Mouse (Mus musculus) forelimb bud, embryonic 11.5 days (tissue): ENCODE data around the gene Ep400.
A peak's percentile ranks its signal among the peaks of the same experiment; 100 is the strongest.

Experiments
- DNase-seq: peaks from one replicate; pipeline ENCODE4 v3.0.0-alpha.2; 2012; ENCODE audit warnings: low read depth, low spot score

Gene Ep400

DNA sequence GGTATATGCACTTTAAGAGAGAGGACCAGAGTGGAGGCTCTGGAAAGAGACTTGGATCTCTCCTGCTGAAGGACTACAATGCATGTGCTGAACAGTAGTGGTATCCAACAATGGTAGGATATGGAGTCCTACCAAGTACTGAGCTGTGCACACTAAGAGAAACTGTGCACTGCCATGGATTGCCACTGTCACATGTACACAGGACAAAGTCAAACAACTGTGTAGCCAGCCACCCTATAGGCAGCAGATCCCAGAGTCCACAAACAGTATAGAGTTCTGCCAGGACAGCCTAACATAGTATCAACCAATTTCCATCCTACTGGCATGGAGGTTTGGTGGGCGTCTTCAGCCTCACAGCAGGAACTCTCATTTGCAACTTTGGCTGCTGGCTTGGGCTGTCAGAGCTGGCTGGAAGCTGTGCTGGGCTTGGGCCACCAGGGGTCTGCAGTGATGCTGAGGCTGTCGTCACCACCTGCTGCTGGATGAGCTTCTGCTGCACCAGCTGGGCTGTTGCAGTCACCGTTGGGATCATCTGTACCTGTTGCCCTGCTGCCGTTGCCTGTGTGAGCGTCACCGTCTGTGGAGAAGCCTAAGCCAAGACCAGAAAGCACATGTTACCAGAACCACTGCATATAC lies 104.9 kb downstream of the Ep400 start:
- DNase-seq, result no peak

DNA sequence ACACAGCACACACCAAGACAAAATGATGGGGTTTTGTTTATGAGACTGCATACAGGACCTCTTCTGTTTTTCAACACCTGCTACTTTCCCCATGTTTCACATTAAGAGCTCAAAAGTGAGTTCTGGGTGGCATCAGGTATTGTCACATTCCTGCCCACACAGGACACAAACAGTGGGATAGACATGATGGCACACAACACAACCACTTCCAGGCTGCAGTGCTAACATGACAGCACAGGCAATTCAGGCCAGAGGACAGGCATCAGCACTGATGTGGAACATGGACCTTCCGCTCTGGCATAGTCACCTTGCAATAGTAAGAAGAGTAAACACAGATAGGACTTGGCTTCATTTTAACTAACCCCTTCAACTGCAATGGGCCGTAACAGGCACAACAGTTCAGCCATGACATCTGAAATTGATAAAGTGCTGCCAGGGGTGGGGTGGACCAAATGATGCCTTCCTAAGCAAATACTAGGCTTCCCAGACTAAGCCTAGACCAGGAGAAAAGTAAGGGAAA lies 105.7 kb downstream of the Ep400 start:
- DNase-seq, result no peak

DNA sequence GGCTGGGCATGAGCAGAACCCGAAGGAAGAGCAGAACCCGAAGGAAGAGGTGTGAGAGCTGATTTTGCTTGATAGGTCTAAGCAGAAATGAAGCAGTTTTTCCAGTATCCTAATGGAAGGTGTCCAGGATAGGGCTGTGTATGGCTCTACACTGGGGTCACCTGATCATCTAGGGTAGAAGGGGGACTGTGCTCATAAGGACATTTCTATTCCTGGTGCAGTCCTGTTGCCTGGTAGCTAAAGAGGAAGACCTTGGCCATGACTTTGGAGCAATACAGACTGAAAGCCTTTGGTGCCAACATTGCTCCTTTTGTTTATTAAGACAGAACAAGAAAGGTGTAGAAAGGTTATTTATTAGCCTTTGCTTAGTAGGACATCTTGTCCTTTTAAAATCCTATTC lies 106.5 kb downstream of the Ep400 start:
- no peak for DNase-seq

DNA sequence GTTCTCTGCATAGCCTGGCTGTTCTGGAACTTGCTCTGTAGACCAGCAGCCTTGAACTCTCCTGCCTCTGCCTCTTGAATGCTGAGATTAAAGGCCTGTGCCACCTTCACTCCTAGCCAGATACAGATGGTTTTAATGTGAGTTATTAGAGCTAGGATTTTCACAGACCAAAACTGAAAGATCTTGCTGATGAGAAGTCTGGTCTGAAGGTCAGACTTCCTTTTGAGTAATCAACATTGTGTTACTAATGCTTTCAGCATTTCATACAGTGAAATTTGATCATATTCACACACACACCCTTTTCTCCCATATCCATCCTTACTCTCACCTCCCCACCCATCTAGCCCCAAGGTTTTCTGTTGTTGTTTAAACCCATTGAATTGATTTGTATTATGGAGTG lies 110.8 kb downstream of the Ep400 start:
- DNase-seq, result no peak

DNA sequence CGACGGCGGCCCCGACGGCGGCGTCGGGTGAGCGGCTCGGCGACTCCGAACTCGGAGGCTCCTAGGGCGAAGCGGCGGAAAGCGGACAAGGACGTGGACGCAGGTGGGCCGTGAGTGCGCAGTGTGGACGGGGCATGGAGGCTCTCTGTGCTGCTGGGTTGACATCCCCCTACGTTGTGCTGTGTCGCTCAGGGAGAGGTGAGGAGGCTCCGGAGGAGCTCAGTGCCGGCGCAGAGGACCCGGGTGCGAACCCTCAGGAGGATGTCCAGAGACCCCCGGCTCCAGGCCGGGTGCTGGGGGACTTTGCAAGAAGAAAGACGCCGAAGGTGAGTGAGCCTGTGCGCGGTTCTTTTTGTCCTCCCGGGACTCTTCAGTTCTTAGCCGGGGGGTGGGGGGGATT lies 116.8 kb downstream of the Ep400 start:
- no peak for DNase-seq

DNA sequence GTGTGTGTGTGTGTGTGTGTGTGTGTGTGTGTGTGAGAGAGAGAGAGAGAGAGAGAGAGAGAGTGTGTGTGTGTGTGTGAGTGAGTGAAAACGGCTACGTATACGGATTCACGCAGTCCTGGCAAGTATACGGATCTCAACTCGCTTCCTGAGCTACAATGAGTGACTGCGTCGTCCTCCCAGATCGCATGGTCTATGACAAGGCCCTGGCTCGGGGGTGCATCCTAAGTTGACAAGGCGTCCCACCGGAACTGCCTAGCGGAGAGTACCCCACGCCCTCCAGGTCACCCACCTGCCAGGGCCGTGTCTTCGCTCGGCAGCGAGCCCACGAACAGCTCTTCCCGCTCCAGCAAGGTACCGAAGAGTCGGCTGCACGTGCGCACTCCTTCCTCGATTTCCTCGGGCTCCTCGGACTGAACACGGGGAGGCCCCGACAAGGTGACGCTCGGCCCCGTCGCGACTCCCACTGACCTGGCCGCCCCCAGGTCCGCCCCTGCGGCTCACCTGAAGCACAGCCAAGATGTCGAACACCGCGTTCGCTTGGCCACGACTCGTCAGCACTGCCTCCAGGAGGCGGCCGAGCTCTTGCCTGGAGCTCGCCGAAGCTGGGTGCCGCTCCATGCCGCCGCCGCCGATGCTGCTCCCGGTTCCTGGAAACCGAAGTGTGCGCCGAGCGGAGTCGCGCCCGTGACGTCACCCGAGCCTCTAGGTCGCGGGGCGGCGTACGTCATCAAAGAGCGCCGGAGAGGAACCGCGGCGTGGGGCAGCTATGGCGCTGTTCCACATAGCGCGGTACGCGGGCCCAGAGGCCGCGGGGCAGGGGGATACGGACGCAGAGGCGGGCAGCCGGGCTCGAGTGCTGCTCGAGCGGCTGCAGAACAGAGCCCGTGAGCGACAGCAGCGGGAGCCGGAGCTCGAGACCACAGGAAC lies 117.5 kb downstream of the Ep400 start, which contains the start of the genes Noc4l and Ddx51:
TSS of gene Noc4l (minus strand) at position 699 of the 930 bp plus-strand sequence.
TSS of gene Ddx51 (plus strand) at position 733 of the 930 bp plus-strand sequence.
- DNase-seq, result peak; percentile 94

DNA sequence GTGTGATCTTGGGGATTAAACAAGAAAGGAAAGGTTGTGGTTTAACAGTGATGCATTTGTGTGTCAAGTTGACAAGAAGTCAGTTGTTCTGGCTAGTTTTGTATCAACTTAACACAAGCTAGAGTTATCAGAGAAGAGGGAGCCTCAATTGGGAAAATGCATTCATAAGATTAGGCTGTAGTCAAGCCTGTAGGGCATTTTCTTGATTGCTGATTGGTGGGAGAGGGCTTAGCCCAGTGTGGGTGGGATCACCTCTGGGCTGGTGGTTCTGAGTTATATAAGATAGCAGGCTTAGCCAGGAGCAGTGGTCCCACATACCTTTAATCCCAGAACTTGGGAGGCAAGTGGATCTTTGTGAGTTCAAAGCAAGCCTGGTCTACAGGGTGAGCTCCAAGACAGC lies 124.1 kb downstream of the Ep400 start:
- no peak for DNase-seq

DNA sequence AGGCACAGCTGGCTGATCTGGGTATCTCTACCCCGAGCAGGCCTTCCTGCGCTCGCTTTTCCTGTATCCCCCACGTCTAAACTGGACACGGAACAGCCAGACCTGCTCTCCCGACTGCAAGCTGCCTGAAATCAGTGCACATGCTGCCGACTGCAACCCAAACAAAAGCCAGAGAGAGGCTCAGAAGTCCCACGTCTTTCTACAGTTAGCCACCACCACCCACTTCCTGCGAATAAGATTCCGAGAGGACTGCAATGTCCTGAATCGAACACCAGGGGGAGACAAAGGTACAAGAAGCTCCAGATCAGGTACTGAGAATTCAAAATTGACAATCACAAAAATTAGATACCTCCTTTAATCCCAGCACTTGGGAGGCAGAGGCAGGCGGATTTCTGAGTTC lies 131.1 kb downstream of the Ep400 start:
- DNase-seq, result peak; percentile 81

DNA sequence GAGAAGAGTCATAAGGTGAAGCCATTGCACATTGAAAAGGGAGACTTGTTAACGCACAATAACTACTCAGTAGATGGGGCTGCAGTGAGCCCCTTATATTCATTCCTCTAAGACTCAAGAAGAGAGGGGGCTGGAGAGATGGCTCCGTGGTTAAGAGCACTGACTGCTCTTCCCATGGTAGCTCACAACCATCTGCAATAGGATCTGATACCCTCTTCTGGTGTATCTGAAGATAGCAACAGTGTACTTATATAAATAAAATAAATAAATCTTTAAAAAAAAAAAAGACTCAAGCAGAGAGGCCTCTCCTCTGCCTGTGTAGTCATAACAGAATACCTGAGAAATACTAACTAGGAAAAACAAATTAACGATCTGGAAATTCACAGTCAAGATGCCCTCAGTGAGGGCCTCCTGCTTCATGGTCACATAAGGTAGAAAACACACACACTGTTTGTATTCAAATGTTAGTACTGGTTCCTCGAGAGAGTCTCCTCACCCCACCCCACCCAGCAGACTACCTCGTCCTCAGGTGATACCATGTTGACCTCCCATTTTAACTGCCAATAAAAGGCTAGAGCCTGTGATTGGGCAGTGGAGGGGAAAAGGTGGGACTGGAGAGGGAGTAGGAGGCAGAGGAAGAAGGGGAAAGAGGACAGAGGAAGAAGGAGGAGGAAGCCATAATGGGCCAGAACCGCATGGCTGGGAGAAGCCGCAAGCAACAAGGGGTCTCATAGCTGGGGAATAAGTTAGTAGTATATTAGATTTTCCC lies 132.0 kb downstream of the Ep400 start:
- DNase-seq, result no peak

DNA sequence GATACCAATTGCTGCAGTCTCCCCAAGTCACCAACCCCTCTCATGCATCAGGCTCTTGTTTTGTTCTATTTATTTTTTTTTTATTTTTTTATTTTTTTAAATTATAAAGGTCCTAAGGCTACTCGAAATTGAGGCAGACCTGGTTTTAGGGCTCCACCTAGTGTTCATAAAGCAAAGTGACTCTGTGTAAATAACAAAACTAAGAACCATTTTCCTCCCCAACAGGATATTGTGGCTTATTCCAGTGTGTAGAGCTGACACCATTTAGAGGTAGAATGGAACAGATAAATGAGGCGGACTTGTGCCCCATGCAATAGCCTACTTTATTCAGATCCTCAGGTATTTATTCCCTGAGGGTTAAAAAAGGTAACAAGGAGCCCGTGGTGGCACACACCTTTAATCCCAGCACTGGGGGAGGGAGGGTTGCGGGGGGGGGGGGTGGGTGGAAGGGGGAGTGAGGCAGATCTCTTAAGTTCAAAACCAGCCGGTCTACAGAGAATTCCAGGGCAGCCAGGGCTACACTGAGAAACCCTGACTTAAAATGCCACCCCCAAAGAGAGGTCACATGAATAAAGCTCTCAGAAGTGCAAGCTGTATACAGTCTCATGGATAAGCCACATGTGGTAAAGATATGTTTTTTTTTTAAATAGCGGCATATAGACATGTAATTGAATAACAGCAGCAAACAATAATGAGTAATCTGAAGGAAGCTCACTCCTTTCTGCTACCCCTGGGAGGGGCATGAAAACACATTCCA lies 134.4 kb downstream of the Ep400 start:
- DNase-seq, result no peak

DNA sequence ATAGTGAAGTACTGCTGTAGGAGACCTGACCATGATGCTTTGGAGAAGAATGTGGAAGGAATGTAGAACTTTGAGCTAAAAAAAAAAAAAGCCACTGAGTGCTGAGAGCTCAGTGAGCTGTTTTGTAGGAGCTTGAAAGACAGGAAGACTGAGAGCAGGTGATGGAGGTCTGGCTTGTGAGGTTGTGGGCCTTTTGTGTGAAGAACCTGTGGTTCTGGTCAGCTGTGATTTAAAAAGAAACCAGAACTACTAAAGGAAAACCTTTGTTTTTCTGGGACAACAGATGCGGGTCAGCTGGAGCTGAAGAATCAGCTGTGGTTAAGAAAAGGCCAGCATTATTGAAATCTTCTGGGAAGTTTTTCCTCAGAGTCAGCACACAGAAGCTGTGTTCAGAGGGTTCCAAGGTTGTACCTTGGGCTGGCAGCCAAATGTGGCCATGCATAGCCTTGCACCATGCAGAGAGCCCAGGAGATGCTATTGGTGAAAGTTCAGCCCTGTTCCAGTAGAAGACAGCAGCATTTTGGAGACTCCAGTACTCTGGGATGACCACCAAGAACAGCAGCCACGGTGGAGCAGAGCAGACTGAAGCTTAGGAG lies 140.9 kb downstream of the Ep400 start:
- no peak for DNase-seq

DNA sequence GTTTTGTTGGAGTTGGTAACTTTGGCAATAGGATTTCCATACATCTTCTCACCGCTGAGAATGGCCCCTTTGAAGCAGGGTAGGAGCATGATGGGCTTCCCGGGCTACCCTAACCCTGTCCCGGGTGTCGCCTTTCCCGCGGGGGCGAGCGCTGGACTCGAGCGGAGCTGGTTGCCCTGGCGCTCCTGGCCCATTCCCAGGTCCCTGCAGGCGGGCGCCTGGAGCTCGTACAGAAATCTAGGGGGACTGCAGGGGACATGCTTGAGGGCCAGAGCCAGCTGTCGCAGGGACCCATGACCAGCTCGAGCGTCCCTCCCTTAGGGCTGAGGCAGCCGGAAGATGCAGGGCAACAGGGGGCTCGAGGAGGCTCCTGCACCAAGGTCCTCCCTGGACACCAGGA lies 142.4 kb downstream of the Ep400 start:
- DNase-seq, result no peak

DNA sequence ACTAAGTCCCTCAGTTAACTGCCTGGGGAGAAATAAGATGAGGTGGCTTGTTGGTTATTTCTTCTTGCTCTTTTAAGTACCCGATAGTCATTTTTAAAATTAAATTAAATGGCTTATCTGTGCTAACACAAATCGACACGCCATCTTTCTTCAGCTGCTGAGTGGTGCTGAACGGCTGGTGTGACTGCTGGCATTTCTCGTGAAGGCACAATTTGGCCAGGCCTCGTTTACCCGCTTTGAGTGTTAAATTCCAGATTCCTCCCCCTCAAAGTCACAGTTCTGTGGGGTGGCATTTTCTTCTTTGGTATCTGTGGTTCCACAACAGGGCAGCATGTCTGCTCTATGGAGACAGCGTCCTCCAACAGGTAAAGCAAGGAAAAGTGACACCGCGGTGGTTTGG lies 143.2 kb downstream of the Ep400 start:
- DNase-seq, result no peak

DNA sequence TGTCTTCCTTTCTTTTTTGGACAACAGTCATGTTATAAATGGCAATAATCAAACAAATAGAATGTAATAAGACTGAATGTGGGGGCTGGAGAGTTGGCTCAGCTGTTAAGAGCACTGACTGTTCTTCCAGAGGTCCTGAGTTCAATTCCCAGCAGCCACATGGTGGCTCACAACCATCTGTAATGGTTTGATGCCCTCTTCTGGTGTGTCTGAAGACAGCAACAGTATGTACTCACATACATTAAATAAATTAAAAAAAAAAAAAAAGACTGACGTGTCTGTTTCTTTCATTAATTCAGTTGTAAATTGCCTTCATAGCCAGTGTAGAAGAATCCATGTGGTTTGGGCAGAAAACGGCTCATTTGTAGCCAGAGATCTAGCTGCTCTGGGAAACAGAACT lies 146.2 kb downstream of the Ep400 start:
- no peak for DNase-seq

DNA sequence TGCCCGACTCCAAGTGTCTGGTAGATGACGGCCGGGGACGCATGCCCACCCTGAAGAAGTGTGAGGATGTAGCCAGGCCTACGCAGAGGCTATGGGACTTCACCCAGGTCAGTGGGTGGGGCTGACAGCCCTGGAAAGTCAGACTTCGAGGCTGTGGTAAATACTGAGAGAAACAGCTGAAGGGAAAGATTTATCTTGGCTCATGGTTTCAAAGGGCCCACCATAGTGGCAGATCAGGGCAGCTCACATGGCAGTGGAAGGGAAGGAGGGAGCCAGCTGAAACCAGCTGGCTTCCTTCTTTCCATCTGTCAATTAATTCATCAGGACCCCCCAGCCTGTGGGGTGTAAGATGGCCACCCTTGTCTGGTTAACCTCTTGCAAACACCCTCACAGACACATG lies 151.3 kb downstream of the Ep400 start:
- DNase-seq, result no peak
